Mouse (Mus musculus): Measurements from ENCODE around the gene Pnpla8. TPM values are rescaled to one million over a fixed set of nuclear protein-coding genes. Genes with fewer than 3 reads are reported as not detected.
A peak's percentile ranks its signal among the peaks of the same experiment; 100 is the strongest.

Pnpla8 gene
- polyA plus RNA-seq, 1 experiment from 2014 or later, result 97.1 TPM

DNA sequence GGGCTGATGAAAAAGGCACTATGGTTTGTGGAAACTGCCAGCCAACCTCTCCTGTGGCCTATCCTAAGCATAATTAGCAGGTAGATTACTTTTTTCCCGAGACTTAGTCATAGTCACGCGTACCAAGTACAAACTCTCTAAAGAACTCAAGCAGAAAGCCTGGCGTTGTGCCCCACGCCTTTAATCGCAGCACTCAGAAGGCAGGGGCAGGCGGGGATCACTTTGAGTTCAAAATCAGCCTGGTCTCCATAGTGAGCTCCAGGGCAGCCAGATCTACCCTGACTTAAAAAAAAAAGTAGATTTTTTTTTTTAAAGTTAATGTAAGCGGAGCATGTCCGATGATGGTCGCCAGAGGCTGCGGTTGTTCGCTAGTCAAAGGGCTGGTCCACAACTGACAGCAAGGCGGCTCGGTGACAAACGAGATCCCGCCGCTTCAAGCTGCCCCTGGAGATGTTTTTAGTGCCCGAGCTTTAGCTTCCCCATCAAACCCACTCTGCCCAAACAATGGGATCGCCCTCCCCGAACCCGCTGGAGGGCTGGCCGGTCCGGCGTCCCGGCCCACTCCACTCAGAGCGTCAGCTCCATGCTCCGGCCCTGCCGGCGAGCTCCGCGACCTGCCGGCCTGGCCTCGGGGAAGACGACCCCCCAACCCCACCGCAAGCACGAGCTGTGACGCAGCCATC, 11.9 kb upstream of the Pnpla8 start:
- ATAC-seq (replicated peaks; ENCODE audit: low FRiP score, low read depth) (peak; percentile 26; the same call in 1 of the 2 replicates), DNase-seq (ENCODE audit: low spot score) (peak; percentile 54)
- peak overlapping the region; percentile 84 for H3K4me2 ChIP-seq (ENCODE audit: low read length)
- 0 out of 2 replicates have a peak, but pooled peaks cover 3% of the 10 kb centered on the region for H3K36me3 ChIP-seq (ENCODE audit: insufficient read depth, low read length)
- H3K9ac ChIP-seq (ENCODE audit: low read depth, low read length), result peak overlapping the region; percentile 95
- peak overlapping the region; percentile 91 for H3K4me3 ChIP-seq (replicated peaks; ENCODE audit: low read depth, low read length)
- H3K27ac ChIP-seq, result peak overlapping the region; percentile 97
- H3K4me1 ChIP-seq (replicated peaks; ENCODE audit: insufficient read depth, low read length), result no peaks in the 10 kb centered on the region
- H3K9me3 ChIP-seq (replicated peaks; ENCODE audit: low read length), result no peaks in the 10 kb centered on the region
- TF ChIP-seq CTCF (IDR thresholded peaks at IDR 0.05; ENCODE audit: low read depth), result peak; percentile 14; the same call in 1 of the 2 replicates
- WGBS, result 0% methylated on average over 37 of the region's 37 CpGs
- no peaks in the 10 kb centered on the region for H3K27me3 ChIP-seq (ENCODE audit: insufficient read depth, low read length)

DNA sequence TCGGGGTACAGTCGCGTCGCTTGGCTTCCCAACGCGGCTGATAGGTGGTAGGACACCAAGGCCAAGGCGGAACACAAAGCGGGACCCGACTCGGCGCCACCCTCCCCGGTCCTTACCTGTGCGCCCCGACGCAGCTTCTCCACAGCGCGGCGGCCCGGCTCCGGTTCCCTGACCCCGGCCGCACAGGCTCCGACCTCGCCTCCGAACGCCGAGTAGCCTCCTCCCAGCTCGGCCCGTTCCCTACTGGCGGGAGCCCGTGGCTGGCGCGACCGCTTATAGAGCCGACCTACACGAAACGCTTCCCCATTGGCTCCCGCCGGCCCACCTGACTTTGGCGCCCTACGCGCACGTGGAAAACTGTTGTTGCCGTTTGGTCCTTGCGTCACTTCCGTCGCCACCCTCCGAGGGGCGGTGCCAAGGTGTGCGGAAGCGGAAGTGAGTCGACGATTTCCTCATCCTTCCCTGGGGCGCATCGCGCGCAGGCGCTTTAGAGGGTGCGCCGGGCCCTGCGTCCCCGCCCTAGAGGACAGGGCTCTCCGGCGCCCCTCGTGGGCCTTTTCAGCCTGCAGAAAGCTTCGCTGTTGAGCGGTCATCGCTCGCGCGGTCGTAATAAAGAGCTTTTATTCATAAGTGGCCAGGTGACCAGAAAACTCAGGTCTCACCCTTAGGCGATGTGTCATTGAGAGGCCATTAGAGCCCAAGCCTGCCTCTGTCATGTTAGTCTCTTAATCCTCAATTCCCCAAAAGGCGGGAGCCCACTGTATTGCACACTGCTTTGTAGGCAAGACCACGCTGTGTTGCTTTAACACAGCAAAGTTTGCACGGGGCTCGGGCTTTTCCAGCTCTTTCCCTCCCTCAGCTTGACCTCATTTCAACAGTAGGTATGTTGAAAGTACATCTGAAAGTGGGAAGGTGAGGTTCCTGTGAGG, 11.1 kb upstream of the Pnpla8 start, which contains the start of gene Dnajb9:
Gene Dnajb9, minus strand, starts transcription at position 503 of the 929 bp plus-strand sequence.
- Histone ChIP-seq H3K27ac (peak within 1 kb of the TSS; percentile 97), H3K9me3 (replicated peaks; ENCODE audit: low read length) (no peaks in the 10 kb centered on the region), H3K9ac (ENCODE audit: low read depth, low read length) (peak within 1 kb of the TSS; percentile 95), H3K36me3 (ENCODE audit: insufficient read depth, low read length) (0 out of 2 replicates have a peak, but pooled peaks cover 3% of the 10 kb centered on the region), H3K4me1 (replicated peaks; ENCODE audit: insufficient read depth, low read length) (no peaks in the 10 kb centered on the region), H3K4me3 (replicated peaks; ENCODE audit: low read depth, low read length) (peak within 1 kb of the TSS; percentile 91), H3K27me3 (ENCODE audit: insufficient read depth, low read length) (no peaks in the 10 kb centered on the region), H3K4me2 (ENCODE audit: low read length) (peak within 1 kb of the TSS; percentile 84)
- ATAC-seq (replicated peaks; ENCODE audit: low FRiP score, low read depth) (peak; percentile 99), DNase-seq (ENCODE audit: low spot score) (peak; percentile 99)
- TF ChIP-seq CTCF (IDR thresholded peaks at IDR 0.05; ENCODE audit: low read depth), result peak; percentile 80
- under 1% methylated on average over 75 of the region's 77 CpGs for WGBS

DNA sequence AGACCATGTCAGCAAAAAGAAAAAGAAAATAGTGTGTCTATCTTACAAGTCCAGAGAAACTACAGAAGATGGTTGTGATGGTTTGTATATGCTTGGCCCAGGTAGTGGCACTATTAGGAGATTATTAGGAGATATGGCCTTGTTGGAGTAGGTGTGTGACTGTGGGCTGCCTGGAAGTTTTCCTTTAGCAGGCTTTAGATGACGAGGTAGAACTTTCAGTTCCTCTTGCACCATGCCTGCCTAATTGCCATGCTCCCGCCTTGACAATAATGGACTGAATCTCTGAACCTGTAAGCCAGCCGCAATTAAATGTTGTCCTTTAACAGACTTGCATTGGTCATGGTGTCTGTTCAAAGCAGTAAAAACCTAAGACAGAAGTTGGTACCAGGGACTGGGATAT, 9.6 kb upstream of the Pnpla8 start:
- Histone ChIP-seq H3K27me3 (ENCODE audit: insufficient read depth, low read length) (no peaks in the 10 kb centered on the region), H3K9me3 (replicated peaks; ENCODE audit: low read length) (no peaks in the 10 kb centered on the region), H3K4me1 (replicated peaks; ENCODE audit: insufficient read depth, low read length) (no peaks in the 10 kb centered on the region), H3K4me2 (ENCODE audit: low read length) (no peak overlapping the region), H3K36me3 (ENCODE audit: insufficient read depth, low read length) (no peaks in the 10 kb centered on the region), H3K9ac (ENCODE audit: low read depth, low read length) (no peak overlapping the region), H3K27ac (no peak overlapping the region), H3K4me3 (replicated peaks; ENCODE audit: low read depth, low read length) (no peak overlapping the region)
- ATAC-seq (replicated peaks; ENCODE audit: low FRiP score, low read depth) (no peak), DNase-seq (ENCODE audit: low spot score) (no peak)
- WGBS, result 95% methylated on average over 3 of the region's 3 CpGs
- TF ChIP-seq CTCF (IDR thresholded peaks at IDR 0.05; ENCODE audit: low read depth), result no peak

DNA sequence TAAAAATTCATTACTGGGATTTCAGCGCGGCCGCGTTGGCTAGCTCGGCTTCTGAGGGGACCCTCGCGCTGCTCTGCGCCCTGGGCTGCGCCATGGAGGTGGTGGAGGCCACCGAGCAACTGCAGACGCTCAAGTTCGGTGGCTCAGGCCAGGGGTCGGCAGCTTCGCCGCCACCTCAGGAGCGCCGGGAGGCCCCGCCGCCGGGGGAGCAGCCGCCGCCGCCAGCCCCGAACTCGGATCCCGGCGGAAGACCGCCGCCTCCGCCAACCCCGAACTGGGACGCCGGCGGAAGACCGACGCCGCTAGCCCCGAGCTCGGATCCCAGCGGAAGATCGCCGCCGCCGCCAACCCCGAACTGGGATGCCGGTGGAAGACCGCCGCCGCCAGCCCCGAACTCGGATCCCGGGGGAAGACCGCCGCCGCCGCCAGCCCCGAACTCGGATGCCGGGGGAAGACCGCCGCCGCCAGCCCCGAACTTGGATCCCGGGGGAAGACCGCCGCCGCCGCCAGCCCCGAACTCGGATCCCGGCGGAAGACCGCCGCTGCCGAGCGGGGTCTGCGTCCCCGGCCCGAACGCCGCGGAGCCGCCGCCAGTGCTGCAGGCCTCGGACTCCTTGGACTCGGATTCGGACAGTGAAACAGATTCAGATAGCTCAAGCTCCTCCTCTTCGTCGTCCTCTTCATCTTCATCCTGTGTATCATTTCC, 634 bp downstream of the Pnpla8 start:
- H3K4me1 ChIP-seq (replicated peaks; ENCODE audit: insufficient read depth, low read length), result no peaks in the 10 kb centered on the region
- H3K27me3 ChIP-seq (ENCODE audit: insufficient read depth, low read length), result no peaks in the 10 kb centered on the region
- WGBS, result 2% methylated on average over 84 of the region's 89 CpGs
- peak overlapping the region; percentile 67 for H3K4me3 ChIP-seq (replicated peaks; ENCODE audit: low read depth, low read length)
- TF ChIP-seq CTCF (IDR thresholded peaks at IDR 0.05; ENCODE audit: low read depth), result no peak
- peak overlapping the region; percentile 94 for H3K4me2 ChIP-seq (ENCODE audit: low read length)
- peak; percentile 33; the same call in 1 of the 2 replicates for ATAC-seq (replicated peaks; ENCODE audit: low FRiP score, low read depth)
- no peak for DNase-seq (ENCODE audit: low spot score)
- H3K36me3 ChIP-seq (ENCODE audit: insufficient read depth, low read length), result no peaks in the 10 kb centered on the region
- H3K9ac ChIP-seq (ENCODE audit: low read depth, low read length), result peak overlapping the region; percentile 78
- H3K9me3 ChIP-seq (replicated peaks; ENCODE audit: low read length), result no peaks in the 10 kb centered on the region
- no peak overlapping the region for H3K27ac ChIP-seq

DNA sequence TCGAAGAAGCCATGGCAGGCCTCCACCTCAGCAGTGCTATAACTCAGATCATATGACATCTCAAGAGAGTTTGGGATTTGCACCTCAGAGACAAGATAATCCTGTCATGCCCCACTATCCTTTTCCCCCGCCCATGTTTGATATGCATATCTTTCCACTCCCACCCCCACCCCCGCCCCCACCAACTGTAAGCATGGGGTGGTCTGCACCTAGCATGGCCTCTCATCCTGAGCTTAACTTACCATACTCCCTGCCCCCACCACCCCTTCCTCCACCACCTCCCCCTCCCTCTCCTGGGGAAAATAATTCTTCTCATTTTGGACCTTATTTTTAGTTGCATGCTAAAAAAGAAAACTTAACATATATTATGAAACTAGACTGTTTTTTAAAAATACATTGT, 1.9 kb downstream of the Pnpla8 start:
- no peaks in the 10 kb centered on the region for H3K9me3 ChIP-seq (replicated peaks; ENCODE audit: low read length)
- no peak overlapping the region for H3K4me3 ChIP-seq (replicated peaks; ENCODE audit: low read depth, low read length)
- no peaks in the 10 kb centered on the region for H3K27me3 ChIP-seq (ENCODE audit: insufficient read depth, low read length)
- no peak overlapping the region for H3K4me2 ChIP-seq (ENCODE audit: low read length)
- H3K36me3 ChIP-seq (ENCODE audit: insufficient read depth, low read length), result no peaks in the 10 kb centered on the region
- ATAC-seq (replicated peaks; ENCODE audit: low FRiP score, low read depth) (no peak), DNase-seq (ENCODE audit: low spot score) (no peak)
- no peak overlapping the region for H3K9ac ChIP-seq (ENCODE audit: low read depth, low read length)
- no peak for TF ChIP-seq CTCF (IDR thresholded peaks at IDR 0.05; ENCODE audit: low read depth)
- H3K27ac ChIP-seq, result no peak overlapping the region
- no peaks in the 10 kb centered on the region for H3K4me1 ChIP-seq (replicated peaks; ENCODE audit: insufficient read depth, low read length)
- 80% methylated on average over 3 of the region's 3 CpGs for WGBS

DNA sequence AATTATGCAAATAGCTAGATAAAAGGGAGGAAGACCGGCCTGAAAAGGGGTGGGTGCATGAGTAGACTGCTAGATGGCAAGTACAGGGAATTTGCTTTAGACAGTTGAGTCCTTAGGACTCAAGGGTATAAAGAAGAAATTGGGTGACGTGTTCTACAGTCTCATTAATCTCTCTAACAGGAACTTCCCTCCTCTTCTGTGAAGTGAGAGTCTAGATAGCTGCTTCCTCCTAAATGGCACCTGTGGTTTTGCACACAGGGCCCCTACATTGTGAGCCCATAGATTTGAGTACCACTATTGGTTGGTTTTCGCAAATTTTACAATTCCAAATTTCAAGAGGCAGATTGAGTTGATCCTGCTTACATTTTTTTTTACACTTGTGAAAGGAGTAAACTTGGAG, 3.5 kb downstream of the Pnpla8 start:
- Histone ChIP-seq H3K27ac (no peak overlapping the region), H3K4me3 (replicated peaks; ENCODE audit: low read depth, low read length) (no peak overlapping the region), H3K9me3 (replicated peaks; ENCODE audit: low read length) (no peaks in the 10 kb centered on the region), H3K4me2 (ENCODE audit: low read length) (no peak overlapping the region), H3K27me3 (ENCODE audit: insufficient read depth, low read length) (no peaks in the 10 kb centered on the region), H3K9ac (ENCODE audit: low read depth, low read length) (no peak overlapping the region), H3K36me3 (ENCODE audit: insufficient read depth, low read length) (no peaks in the 10 kb centered on the region), H3K4me1 (replicated peaks; ENCODE audit: insufficient read depth, low read length) (no peaks in the 10 kb centered on the region)
- WGBS, result 79% methylated on average over 3 of the region's 3 CpGs
- ATAC-seq (replicated peaks; ENCODE audit: low FRiP score, low read depth) (no peak), DNase-seq (ENCODE audit: low spot score) (no peak)
- TF ChIP-seq CTCF (IDR thresholded peaks at IDR 0.05; ENCODE audit: low read depth), result no peak
